8 mouse cellular contexts compared by ENCODE assay signal in the genomic region with DNA sequence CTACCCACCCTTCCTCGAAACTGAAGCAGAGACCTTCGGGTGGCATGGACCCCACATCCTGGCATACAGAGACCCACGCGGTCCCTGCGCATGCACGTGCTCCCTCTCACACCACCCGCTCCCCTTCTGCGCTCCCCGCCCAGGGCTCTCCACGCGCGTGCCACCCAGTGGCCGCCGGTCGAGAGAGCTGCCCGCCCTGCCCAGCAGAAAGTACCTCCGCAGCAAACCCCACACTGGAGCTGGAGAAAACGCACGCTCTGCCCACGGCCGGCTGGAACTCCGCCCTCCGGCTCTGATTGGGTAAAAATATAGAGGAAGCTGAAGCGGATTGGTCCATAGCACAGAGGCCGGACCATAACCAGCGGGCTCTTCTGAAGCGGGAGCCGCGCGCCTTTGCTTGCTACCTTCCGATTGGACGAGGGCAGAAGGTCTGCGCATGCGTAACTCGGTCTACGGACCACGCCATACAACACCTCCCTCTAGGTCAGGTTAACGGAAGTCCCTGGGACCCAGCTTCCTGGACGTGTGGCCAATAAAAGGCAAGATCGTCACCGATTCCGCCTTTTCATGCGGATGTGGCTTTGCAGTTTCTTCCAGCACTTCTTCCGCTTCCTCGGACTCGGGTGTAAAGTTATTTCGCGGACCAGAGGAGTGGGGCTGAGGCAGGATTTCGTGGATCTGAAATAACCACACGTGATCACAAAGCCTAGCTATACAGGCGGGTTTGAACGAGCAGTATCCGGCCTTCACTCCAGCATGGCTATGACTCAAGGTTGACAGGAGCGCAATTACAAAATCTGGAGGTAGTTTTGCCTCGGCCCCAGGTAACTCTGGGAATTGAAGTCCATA. TPM values are rescaled to one million over a fixed set of nuclear protein-coding genes. Genes with fewer than 3 reads are reported as not detected.
DNase-seq lines count a peak whose midpoint lies in the region; ATAC-seq lines count a peak whose summit lies in the region.

Gene Wdr89, minus strand, starts transcription at position 280 of the 849 bp plus-strand sequence.

- DNase-seq in adipocyte (ENCODE audit: low spot score): peak; percentile 100
- peak; percentile 100 for DNase-seq in embryo, embryonic 10 days (ENCODE audit: low spot score)
- peak; percentile 98 for DNase-seq in gastrocnemius, postnatal 10 days
- peak; percentile 100 for DNase-seq in induced T-regulatory cell, adult 2 months (ENCODE audit: low read depth)
- peak; percentile 100 for DNase-seq in left cerebral cortex, adult 9 months (ENCODE audit: low spot score in 2 of 2)
- peak; percentile 100 for DNase-seq in right cerebral cortex, postnatal 14 days
- DNase-seq in urinary bladder, postnatal 36 days (ENCODE audit: low spot score in 2 of 2): peak; percentile 93 to 99

- ATAC-seq in megakaryocyte progenitor cell, adult 5-6 weeks (replicated peaks; ENCODE audit: poor library complexity): peak; percentile 84

RNA-seq across cellular contexts. Expression of gene Wdr89, which starts in this region (rescaled TPM):
- total RNA-seq in gastrocnemius, postnatal 10 days (2021): 1 to 10 TPM; 3.1 to 3.7 TPM
- 17.0 and 20.6 TPM in 2 replicates for total RNA-seq in megakaryocyte progenitor cell, adult 5-6 weeks (2015)
- total RNA-seq in megakaryocyte progenitor cell, adult 5-6 weeks (2017): 17.4 and 17.5 TPM in 2 replicates

Comparison
In these comparisons a context has a peak if more than half of its experiments do, and no peak if none do; other contexts are left out.
1. Peak in every context shown above with its lines: DNase-seq and ATAC-seq.